Mouse (Mus musculus) common myeloid progenitor, adult 5-6 weeks (primary cell): ENCODE results near the gene Zranb1. TPM values are rescaled to one million over a fixed set of nuclear protein-coding genes. Genes with fewer than 3 reads are reported as not detected.

Source experiments
- ATAC-seq: replicated peaks from 2 replicates; pipeline ENCODE4 v1.8.0; 2016; ENCODE audit warnings: low read depth, mild to moderate bottlenecking, moderate TSS enrichment, inconsistent platforms; ENCODE audit not compliant: poor library complexity, severe bottlenecking
- total RNA-seq: library from RNA; stranded (forward); fragments of 200-1000, 187-1606 nt; gene quantifications from 2 replicates; pipeline ENCODE4 v1.2.3, GENCODE M21; 2017

Gene Zranb1
- 50.8 and 58.6 TPM in 2 replicates for total RNA-seq

DNA sequence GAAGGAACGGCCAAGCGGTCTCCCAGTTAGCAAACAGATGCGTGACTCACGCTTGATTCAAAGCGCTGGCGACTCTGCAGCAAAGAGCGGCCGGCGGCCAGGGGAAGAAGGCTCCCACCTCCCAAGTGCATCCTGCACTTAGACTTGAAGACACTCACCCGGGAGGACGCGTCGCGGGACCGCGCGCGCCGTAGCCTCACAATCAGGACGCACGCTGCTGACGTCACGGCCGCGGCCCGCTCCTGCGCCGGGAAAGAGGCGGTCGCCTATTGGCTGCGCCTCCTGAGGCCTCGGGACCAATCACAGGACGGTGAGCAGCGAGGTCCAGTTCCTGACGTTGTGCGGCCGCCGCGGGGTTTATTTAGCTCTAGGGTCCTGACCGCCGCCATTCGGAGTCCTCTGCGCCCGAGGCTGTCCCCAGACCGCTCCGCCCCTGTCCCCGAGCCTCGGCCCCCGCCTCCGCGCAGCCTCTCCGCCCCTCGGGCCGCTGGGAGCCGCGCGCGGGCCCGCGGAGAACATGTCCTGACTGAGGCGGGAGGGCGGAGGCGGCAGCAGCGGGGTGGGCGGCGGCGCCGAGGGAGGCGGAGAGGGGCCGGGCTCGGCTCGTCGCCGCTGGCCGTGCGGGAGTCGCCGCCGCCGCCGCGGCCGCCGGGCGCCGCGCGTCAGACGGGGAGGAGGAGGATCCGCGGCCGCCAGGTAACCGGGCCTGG, at the start of gene Zranb1:
Zranb1 (plus strand) TSS at position 293 of the 710 bp plus-strand sequence.
- peak; percentile 91 for ATAC-seq

DNA sequence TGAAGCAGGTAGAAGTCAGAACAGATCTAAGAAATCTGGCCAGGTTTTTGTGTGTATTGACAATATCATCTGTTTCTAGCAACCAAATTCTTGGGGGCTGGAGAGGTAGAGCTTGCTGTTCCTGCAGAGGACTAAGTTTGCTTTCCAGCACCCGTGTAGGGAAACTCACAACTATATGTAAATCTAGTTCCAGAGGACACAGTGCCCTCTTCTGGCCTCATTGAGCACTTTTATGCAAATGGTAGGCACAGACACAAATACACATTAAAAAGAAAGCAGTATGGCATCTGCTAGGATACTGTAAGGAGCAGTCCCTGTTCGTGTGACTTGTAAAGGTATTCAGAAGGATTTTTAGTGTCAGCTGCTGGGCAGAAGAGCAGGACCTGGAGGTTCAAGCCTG, 48.6 kb upstream of the Zranb1 start:
- ATAC-seq, result peak; percentile 78

- ATAC-seq, result no peak
Measured at GRCm38 (mm10) chr7:132884031-132884430, 46.9 kb upstream of the Zranb1 start.

DNA sequence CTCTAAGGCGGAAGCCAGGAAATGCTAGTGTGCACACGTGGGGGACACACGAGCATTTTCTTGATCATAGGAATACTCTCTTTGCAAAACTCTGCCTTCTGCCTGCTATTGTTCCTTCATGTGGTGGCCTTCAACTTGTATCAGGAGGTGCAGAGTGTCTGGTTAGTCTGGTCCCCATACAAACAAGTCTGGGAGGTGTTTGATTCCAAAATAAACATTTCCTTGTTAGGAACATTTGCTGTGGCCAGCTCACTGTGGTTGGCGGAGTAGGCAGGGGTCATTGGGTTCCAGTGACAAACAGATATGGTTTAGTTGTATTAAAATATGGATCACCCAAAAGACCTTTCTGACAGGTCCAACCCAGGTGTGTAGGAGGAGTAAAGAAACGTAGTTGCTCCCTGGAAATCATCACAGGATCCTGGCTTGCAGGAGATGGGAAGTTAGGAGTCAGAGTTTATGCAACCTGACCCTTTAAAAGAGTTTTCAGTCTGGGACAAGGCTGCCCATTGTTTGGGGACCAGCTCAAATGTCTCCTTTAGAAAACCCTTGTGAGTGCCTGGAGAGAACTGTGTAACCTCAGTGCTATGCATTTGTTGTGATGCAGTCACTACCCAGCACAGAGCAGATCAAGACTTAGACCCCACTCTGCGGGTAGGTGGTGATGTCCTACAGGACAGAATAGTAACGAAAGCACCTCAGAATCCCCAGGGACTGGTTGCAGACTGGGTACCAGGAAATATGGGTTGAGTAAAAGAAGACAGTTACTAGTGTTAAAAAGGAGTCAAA, 43.7 kb upstream of the Zranb1 start:
- ATAC-seq, result no peak

GRCm38 (mm10) chr7:132888052-132888451, 42.9 kb upstream of the Zranb1 start:
- no peak for ATAC-seq

DNA sequence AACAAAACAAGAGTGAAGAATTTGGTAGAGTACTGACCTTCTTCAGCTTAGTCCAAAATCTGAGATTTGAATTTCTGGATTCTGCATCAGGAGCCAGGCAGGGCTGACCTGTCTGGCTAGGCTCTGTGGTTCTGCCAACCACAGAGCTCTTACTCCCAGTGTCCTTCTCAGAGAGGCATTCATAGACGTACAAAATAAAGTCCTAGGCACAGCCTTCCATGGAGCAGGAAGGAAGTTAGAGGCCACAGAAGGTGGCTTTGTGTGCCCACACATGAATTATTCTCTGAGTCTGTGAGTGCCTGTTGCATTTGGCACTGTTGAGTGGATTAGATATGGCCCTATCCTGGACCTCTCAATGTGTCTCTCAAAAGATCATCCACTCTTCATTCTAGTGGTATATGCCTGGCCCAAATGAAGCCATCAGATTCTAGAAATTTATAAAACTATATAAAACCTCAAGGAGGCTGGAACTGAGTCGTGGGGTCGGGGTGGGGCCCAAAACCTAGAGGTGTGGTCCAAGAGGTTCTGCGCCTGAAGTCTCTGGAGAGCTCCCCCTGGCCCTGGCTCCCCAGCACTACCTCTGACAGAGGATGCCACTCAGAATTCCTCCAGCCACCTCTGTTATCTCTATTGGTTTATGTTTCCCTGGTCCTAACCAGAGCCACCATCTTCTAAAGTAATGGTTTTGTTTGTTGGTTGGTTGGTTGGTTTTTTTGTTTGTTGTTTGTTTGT, 42.3 kb upstream of the Zranb1 start:
- ATAC-seq, result peak; percentile 66

DNA sequence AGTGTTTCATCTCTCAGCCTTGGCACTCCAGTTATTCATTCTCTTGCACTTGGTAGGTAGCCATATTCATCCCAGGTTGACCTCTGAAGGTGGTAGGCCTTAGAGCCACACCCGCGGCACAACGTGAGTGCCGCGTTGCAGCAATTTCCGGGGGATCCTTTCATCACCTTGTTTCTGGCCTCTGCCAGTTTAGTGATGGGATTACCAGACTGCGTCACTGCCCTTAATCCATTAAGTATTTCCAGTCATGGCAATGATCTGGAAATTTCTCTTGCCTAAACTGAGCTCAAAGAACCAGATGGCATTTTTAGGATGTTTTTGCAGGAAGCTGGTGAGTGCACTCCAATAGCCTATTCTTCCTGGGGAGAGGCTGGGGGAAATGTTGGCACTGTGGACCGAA, 41.3 kb upstream of the Zranb1 start:
- no peak for ATAC-seq

- no peak for ATAC-seq
Measured at GRCm38 (mm10) chr7:132890201-132890600, 40.7 kb upstream of the Zranb1 start.

- no peak for ATAC-seq
Measured at GRCm38 (mm10) chr7:132891561-132892310, 39.2 kb upstream of the Zranb1 start.

DNA sequence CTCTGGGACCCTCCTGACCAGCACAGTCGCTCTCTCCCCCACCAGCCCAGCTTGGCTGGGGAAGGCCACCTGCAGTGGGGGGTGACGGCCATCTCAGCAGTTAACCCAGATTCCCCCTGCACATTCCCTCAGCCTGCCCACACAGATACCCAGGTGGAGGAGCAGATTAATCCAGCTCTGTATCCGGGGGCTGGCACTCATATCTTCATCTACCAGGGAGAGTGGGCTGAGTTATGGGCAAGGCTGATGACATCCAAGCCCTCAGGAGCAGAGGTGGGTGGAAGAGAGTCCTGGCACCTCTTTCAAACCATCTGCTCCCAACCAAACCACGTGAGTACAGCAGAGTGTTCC, 38.7 kb upstream of the Zranb1 start:
- ATAC-seq, result no peak

DNA sequence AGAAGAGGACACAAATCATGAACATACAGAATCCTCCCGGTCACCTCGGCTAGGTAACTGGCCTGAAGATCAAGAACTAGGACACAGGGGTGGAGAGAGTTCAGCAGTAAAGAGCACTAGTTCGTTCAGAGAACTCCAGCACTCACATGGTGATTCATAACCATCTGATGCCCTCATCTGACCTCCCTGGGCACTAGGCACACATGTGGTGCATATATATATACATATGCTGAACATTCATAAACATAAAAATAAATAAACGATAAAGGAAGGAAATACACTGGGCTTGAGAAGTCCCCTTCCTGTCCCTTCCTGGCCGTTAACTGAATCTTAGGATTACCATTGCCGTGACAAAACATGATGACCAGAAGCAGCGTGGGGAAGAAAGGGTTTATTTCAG, 38.1 kb upstream of the Zranb1 start:
- no peak for ATAC-seq

DNA sequence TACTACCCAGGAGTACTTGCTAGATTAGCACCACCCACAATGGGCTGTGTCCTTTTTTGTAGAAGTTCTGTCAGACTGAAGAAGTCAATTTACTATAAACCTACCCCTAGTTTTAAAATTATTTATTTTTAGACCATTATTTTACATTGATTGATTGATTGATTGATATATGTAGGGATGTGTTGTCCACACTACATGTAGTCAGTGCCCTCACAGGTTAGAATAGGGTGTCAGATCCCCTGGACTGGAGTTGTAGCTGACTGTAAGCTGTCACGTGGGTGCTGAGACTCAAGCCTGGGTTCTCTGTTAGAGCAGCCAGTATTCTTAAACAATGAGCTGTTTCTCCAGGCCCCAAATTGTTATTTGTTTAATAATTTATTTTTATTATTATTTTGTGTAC, 37.6 kb upstream of the Zranb1 start:
- ATAC-seq, result no peak

DNA sequence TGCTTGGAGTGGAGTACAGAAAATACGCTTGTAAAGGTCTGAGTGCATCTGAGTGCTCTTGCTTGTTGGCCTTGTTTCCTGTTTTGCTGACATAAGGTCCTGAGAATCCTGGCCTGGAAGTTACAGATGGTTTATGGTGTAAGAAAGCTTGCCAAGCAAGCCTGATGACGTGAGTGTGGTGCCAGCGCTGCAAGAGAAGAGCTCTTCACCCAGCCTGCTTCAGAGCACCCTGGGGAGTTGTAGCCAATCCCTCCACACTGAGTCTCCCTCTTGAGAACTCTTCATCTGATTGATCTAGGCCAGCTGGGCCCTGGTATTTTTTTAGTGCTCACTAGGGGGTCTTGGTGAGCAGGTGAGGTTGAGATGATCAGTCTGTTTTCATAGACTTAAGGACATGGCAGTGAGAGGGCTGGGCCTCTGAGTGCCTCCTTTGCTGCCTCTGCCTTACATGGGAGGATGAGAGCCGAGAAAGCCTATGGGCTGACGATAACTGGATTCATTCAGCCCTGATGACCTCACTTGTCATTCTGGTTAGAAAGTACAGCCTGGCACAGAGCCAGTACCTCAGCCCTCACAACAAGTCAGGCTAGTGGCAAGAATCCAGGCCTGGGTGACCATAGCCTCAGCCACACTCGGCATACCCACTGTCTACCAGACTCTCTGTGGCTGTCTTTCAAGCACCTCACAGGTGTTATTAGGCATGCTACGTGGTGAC, 35.9 kb upstream of the Zranb1 start:
- ATAC-seq, result no peak

GRCm38 (mm10) chr7:132896206-132896815, 34.6 kb upstream of the Zranb1 start:
- no peak for ATAC-seq

DNA sequence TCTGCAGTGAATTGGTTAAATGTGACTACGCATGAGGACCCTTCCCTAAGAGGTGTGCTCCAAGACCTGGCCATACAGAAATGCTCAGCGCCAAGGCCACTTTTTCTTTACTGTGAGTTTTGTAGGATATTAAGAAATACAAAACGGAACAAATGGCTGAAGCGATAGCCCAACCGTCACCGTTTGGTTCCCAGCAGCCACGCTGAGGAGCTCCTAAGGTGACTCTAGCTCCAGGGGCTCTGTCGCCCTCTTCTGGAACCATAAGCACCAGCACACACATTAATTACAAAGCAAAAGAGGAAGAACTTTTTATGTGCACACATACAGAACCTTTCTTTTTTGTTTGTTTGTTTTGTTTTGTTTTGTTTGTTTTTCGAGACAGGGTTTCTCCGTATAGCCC, 33.7 kb upstream of the Zranb1 start:
- no peak for ATAC-seq

DNA sequence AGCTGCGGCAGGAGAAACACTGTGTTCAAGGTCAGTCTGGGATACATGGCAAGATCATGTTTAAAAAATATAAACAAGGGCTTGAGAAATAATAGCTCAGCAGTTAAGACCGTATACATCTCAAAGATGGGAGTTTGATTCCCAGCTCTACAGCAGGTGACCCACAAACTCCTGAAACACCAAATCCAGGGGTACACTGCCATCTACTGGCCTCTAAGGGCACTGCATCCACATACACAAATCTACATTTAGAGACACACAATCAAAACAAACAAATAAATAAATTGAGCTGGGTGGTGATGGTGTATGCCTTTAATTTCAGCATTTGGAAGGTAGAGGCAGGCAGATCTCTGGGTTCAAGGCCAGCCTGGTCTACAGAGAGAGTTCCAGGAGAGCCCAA, 32.7 kb upstream of the Zranb1 start:
- ATAC-seq, result peak; percentile 73

DNA sequence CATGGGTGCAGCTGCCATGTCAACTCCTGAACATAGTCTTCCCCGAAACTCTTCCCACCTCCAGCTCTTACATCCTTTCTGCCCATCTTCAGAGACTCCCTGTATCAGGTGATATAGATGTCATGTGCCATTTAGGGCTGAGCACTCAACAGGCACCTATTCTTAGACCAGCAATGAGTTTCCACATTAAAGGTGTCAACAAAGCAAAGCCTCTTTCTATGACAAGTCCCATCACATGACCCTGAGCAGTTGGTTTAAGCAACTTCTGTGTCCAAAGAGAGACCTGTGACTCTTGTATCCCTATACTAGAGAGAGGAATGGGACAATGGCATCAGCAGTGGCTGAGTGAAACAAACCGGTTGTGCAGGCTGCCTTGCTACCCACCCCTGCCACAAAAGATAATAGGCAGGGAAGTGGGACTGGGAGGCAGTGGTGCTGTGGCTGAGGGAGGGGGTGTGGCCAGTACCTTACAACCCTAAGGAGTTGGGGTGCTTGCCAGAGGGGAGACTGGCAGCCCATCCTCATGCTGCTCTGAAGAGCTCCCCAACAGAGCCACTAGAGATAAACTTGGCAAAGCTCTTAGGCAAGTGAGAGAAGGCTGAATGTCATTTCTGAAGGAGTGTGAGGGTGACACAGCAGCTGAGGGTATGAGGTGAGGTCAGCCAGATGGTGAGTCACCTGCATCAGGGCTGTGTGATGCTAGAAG, 30.0 kb upstream of the Zranb1 start:
- ATAC-seq, result peak; percentile 73

GRCm38 (mm10) chr7:132903796-132904195, 27.1 kb upstream of the Zranb1 start:
- ATAC-seq, result 0 out of 2 replicates have a peak, but pooled peaks have one; percentile 59

- no peak for ATAC-seq
Measured at GRCm38 (mm10) chr7:132921971-132922370, 9.0 kb upstream of the Zranb1 start.
